Mouse (Mus musculus): ENCODE measurements around the gene Zfp618.
A peak's percentile ranks its signal among the peaks of the same experiment; 100 is the strongest.

The Zfp618 gene

DNA sequence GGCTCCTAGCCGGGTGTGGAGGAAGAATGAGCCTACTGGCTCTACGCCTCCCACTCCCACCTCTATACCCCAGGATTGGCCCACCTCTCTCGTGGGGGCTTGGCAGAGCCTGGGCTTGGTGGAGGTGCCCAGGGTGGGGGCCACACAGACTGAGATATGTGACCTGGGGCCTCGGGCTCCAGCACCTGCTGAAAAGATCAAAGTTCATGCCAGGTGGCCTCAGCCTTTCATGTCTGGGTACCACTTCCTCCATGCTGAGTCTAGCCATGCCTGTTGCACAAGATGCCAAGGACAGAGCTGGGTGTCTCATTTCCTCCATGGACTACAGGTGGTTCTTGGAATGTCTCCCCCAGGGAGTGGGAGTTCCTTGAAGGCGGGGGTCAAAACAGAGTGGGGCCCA, 200.9 kb downstream of the Zfp618 start:
- no peak for DNase-seq

DNA sequence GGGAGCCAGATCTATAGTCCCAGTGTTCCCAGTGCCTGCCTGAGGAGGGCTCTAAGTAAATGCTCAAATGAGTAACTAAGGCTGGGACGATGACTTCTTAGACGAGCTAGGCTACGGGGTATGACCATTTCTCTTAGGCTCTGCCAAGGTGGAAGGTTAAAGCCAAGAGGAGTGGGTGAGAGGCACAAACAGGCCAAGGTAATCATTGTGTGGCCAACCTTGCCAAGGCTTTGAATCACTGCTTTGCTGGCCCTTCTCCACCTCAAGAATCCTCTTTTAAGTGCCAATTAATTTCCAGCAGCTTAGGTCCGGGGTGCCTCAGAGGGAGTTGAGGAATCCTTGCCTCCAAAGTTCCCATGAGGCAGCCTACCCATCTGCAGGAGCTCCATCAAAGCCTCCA, 204.7 kb downstream of the Zfp618 start:
- no peak for DNase-seq

DNA sequence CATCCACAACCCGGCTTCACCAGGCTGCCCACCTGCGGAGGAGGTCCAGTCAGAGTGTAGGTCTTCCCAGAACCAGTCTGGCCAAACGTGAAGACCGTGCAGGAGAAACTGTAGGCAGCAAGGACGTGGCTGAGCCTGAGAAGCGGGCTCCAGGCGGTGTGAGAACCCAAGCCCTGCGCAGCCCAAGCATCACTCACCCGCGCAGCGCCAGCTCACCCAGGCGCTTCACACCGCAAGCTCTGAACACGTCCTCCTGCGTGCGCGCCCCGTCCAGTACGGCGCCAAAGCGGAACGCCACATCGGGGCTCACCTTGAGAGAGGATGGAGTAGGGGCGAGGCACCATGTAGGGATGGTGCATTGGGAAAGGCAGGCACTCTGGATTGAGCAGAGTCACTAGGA, 205.7 kb downstream of the Zfp618 start:
- DNase-seq: no peak

DNA sequence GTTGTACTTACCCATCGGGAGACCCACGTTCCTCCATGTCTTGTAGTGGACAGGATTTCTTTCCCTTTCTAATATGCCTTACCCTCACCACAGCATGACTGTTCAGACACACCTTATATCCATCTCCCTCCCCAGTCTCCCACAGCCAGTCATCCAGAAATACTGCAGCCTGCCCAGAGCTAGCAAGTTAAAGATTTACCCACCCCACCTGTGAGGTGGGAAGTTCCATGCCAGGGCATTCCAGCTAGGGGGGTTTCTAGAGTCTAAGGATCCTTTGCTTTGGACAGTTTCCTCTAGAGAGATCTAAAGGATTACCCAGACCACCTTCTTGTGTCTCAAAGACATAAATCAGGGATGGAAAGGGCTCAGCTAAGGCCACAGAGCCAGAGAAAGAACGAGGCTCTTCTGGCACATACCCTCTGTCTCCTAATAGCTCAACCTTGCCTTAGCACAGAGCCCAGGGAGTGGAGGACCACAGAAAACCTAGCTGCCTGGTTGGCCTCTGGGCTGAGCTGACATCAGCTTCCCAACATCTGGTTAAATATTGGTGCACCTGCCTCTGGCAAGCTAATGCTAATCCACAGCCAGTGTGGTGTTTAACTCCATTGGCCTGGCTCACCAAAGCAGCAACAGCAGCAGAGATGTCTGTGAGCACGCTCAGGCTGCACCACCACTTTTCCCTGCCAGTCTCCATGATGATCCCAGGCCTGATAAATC, 206.8 kb downstream of the Zfp618 start, which contains the start of gene Kif12:
TSS of gene Kif12 (minus strand) at position 163 of the 717 bp plus-strand sequence.
- no peak for DNase-seq

DNA sequence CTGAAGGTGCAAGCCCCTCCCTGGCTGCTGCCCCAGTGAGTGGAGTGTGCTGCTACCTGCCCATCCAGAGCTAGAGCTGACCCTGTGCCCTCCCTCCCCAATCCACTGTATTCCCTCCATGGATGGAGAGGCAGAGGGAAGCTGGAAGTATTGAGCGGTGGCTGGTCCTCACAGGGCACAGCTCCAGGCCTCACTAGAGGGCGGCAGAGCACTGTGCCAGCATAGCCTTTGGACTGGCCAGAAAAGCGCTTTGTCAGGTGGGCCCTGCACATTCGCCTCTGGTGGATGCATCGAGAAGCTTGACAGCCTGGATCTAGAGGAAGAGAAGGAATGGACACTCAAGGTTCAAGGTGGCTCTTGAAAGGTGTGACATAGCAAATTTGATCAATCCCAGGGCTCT, 216.2 kb downstream of the Zfp618 start:
- peak; percentile 84 for DNase-seq

DNA sequence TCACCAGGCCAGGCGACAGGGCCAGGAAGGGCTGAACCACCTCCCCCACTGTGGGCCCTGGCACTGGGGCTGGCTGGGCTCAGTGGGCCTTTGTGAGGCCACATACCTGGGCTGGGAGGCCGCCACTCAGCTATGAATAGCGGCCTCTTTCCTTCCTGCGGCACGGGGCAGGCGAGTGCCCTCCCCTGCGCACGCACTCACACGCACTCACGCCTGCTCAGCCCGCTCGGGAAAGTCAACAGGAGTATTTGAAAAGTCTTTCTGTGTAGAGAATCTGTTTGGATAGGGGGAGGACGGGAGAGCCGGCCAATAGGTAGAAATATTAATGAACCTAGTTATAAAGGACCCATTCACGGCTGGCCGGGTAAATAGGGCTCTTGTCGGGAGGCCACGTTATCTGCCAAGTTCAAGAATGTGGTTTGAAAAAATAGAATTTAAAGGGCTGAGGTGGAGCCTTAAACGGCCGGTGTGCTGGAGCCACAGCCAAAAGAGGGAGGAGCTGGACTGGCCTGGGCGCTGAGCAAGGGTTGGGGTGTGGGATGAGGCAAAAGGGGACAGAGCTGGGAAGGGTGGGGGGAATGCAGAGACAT, 221.0 kb downstream of the Zfp618 start:
- DNase-seq: peak; percentile 26

All from embryo, embryonic 11 days (tissue).